Mouse (Mus musculus) liver, adult 10 weeks (tissue): ENCODE results near the gene Scgb2b27. TPM values are rescaled to one million over a fixed set of nuclear protein-coding genes. Genes with fewer than 3 reads are reported as not detected.

Experiments
- polyA plus RNA-seq: library from polyadenylated mRNA; stranded (reverse); fragments of 350-450 nt; fragmentation: Illumina TruSeq; extraction: RNeasy Lipid Tissue Mini Kit (QIAGEN cat#74804); gene quantifications from one replicate; pipeline ENCODE4 v1.2.3, GENCODE M21; 2014; ENCODE audit warnings: low read depth, low replicate concordance

The Scgb2b27 gene
- not detected for polyA plus RNA-seq

GRCm38 (mm10) chr7:34013842-34014241, at the start of gene Scgb2b27:
TSS of gene Scgb2b27 (minus strand) at chr7:34013942.

GRCm38 (mm10) chr7:34021183-34021582, 7.4 kb upstream of the Scgb2b27 start, which contains the start of gene Scgb1b27:
TSS of gene Scgb1b27 (plus strand) at chr7:34021483.

Other genes with a start within 250 kb of the Scgb2b27 start
- not detected for gene Scgb2b26, start 68.9 kb downstream of the Scgb2b27 start, polyA plus RNA-seq
- not detected for gene Scgb1b27, start 7.5 kb upstream of the Scgb2b27 start, polyA plus RNA-seq
- not detected for gene Scgb1b30, start 81.5 kb upstream of the Scgb2b27 start, polyA plus RNA-seq
- not detected for gene Wtip, start 119.3 kb upstream of the Scgb2b27 start, polyA plus RNA-seq
- 27.4 TPM for gene Uba2, start 155.7 kb upstream of the Scgb2b27 start, polyA plus RNA-seq
- 2.7 TPM for gene Pdcd2l, start 182.7 kb upstream of the Scgb2b27 start, polyA plus RNA-seq
- gene Gpi1, start 216.4 kb upstream of the Scgb2b27 start, polyA plus RNA-seq = 20.4 TPM
- gene Gm6096, start 237.1 kb upstream of the Scgb2b27 start, polyA plus RNA-seq = not detected